Mouse (Mus musculus) midbrain, postnatal 0 days (tissue): ENCODE data around the gene Tulp1. TPM values are rescaled to one million over a fixed set of nuclear protein-coding genes. Genes with fewer than 3 reads are reported as not detected.
A peak's percentile ranks its signal among the peaks of the same experiment; 100 is the strongest.

Experiments
- ATAC-seq: fragments of 200-750 bp; cut with Nextera tagmentation; 2 replicates; pipeline ENCODE4 v1.8.0; 2017; ENCODE audit warnings: moderate number of reproducible peaks, mild to moderate bottlenecking, moderate TSS enrichment, moderate library complexity; ENCODE audit not compliant: low FRiP score
- DNase-seq: peaks from one replicate; pipeline ENCODE4 v3.0.0-alpha.2; 2015; ENCODE audit warnings: low spot score
- H3K27ac ChIP-seq: fragments of 300-500 bp; sonication (generic); 2 replicates; pipeline ENCODE4 v1.5.1; 2014; ENCODE audit warnings: low read depth, mild to moderate bottlenecking, low read length, mixed read lengths
- H3K27me3 ChIP-seq: fragments of 300-500 bp; sonication (generic); 2 replicates; pipeline ENCODE4 v1.6.1; 2014; ENCODE audit warnings: low read length, control low read depth, mixed read lengths; ENCODE audit not compliant: insufficient read depth
- H3K36me3 ChIP-seq: fragments of 300-500 bp; sonication (generic); 2 replicates; pipeline ENCODE4 v1.6.1; 2014; ENCODE audit warnings: low read length, control low read depth, mixed read lengths; ENCODE audit not compliant: insufficient read depth
- H3K4me1 ChIP-seq: fragments of 300-500 bp; sonication (generic); 2 replicates; pipeline ENCODE4 v1.6.1; 2014; ENCODE audit warnings: mild to moderate bottlenecking, control low read depth, antibody characterized with exemption, low read length, mixed read lengths; ENCODE audit not compliant: insufficient read depth
- H3K4me2 ChIP-seq: fragments of 300-500 bp; sonication (generic); 2 replicates; pipeline ENCODE4 v1.6.1; 2014; ENCODE audit warnings: low read depth, mild to moderate bottlenecking, low read length, mixed read lengths; ENCODE audit not compliant: poor library complexity, severe bottlenecking
- H3K4me3 ChIP-seq: fragments of 300-500 bp; sonication (generic); 2 replicates; pipeline ENCODE4 v1.5.1; 2014; ENCODE audit warnings: low read depth, mild to moderate bottlenecking, low read length, moderate library complexity
- H3K9ac ChIP-seq: fragments of 300-500 bp; sonication (generic); replicated peaks from 2 replicates; pipeline ENCODE4 v1.6.1; 2014; ENCODE audit warnings: mild to moderate bottlenecking, low read length, moderate library complexity, mixed read lengths; ENCODE audit not compliant: poor library complexity, severe bottlenecking
- H3K9me3 ChIP-seq: fragments of 300-500 bp; sonication (generic); 2 replicates; pipeline ENCODE4 v1.6.1; 2016; ENCODE audit warnings: low read length, control low read depth
- CTCF ChIP-seq: IDR thresholded peaks from 2 replicates; pipeline ENCODE4 v1.5.1; 2016; ENCODE audit warnings: antibody characterized with exemption, mild to moderate bottlenecking
- WGBS: fragments of 180-500 bp; shearing (Covaris S2); extraction: QIAGEN DNeasy Blood & Tissue Kit; methylation state at CpG from one replicate; pipeline ENCODE4 v1.1.7; 2014; 5-methylcytosine and 5-hydroxymethylcytosine counted together
- polyA plus RNA-seq: library from polyadenylated mRNA; unstranded; fragments of >200 nt; fragmentation: Nextera tagmentation; extraction: Ambion mirVana; gene quantifications from 2 replicates; pipeline ENCODE4 v1.2.1, GENCODE M21; 2015
- total RNA-seq: library from RNA; depleted of rRNA; stranded (reverse); fragments of >200 nt; gene quantifications from 2 replicates; pipeline ENCODE4 v1.2.3, GENCODE M21; 2014

The Tulp1 gene
- total and polyA plus RNA-seq, 2 experiments from 2014 or later, result 1.0 to 1.1 TPM

GRCm38 (mm10) chr17:28341091-28341490 is 23.9 kb downstream of the Tulp1 start:
- no peak for TF ChIP-seq CTCF
- DNase-seq (peak; percentile 73), ATAC-seq (peak; percentile 64; the same call in 1 of the 2 replicates)
- H3K27me3 ChIP-seq, result no peaks in the 10 kb centered on the region
- 10% methylated on average over 25 of the region's 26 CpGs for WGBS
- H3K9me3 ChIP-seq, result no peaks in the 10 kb centered on the region
- H3K4me3 ChIP-seq, result peak overlapping the region; percentile 13; the same call in 1 of the 2 replicates
- peak overlapping the region; percentile 48 for H3K4me2 ChIP-seq
- no peaks in the 10 kb centered on the region for H3K36me3 ChIP-seq
- H3K4me1 ChIP-seq, result no peaks in the 10 kb centered on the region
- H3K9ac ChIP-seq, result 0 out of 2 replicates have a peak overlapping the region, but pooled peaks have one; percentile 29
- no peak overlapping the region for H3K27ac ChIP-seq

DNA sequence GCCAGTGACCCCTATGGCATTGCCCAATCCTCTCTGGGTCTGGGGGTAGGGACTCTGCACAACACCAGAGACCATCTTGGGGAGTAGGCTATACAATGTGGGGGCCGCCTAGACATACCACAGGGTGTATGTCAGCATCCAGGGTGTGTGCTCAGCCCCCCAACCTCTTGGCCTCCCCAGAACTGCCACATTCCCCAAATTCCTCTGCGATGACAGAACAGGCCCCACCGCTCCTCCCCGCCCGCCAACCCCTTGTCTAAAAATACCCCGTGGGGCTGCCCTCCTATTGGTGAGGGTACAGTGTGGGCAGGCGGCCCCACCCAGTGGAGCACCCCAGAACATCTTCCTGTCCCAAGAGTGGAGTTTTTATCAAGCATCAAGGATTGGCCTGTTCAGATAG is 24.4 kb downstream of the Tulp1 start:
- no peak for ATAC-seq
- no peaks in the 10 kb centered on the region for H3K9me3 ChIP-seq
- DNase-seq, result no peak
- TF ChIP-seq CTCF, result no peak
- H3K27ac ChIP-seq, result no peak overlapping the region
- no peaks in the 10 kb centered on the region for H3K36me3 ChIP-seq
- 84% methylated on average over 7 of the region's 7 CpGs for WGBS
- H3K4me3 ChIP-seq, result no peak overlapping the region
- H3K4me1 ChIP-seq, result no peaks in the 10 kb centered on the region
- H3K9ac ChIP-seq, result 0 out of 2 replicates have a peak overlapping the region, but pooled peaks have one; percentile 29
- H3K27me3 ChIP-seq, result no peaks in the 10 kb centered on the region
- H3K4me2 ChIP-seq, result peak overlapping the region; percentile 48; the same call in 1 of the 2 replicates

GRCm38 (mm10) chr17:28337547-28337946 is 27.5 kb downstream of the Tulp1 start:
- Histone ChIP-seq H3K4me3 (no peak overlapping the region), H3K9ac (no peak overlapping the region), H3K4me2 (no peak overlapping the region), H3K9me3 (no peaks in the 10 kb centered on the region), H3K27me3 (no peaks in the 10 kb centered on the region), H3K36me3 (peaks cover under 1% of the 10 kb centered on the region; the same call in 1 of the 2 replicates), H3K27ac (no peak overlapping the region), H3K4me1 (peaks cover 3% of the 10 kb centered on the region; the same call in 1 of the 2 replicates)
- ATAC-seq (no peak), DNase-seq (no peak)
- WGBS, result 89% methylated on average over 7 of the region's 7 CpGs
- TF ChIP-seq CTCF, result no peak

DNA sequence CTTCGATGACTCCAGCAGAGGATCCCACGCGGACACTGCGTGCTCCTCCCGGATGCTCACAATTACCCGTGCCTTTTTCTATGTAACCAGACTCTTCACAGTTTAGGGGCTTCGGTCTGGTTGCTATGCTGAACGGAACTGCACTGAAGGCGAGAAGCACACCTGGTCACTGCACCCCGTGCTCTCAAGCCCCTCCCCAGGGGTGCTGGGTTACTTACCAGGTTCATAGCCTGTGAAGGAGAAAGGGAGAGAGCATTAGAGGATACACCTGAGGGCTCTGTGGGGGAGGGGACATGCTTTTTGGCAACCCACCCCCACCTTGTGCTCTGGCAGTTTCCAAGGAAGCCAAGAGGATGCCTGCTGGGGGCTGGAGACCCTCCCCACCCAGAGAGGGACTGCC is 29.8 kb downstream of the Tulp1 start:
- 74% methylated on average over 10 of the region's 10 CpGs for WGBS
- H3K9ac ChIP-seq, result no peak overlapping the region
- TF ChIP-seq CTCF, result no peak
- no peaks in the 10 kb centered on the region for H3K9me3 ChIP-seq
- no peak for DNase-seq
- no peak overlapping the region for H3K4me2 ChIP-seq
- no peak overlapping the region for H3K27ac ChIP-seq
- H3K36me3 ChIP-seq, result peaks cover 11% of the 10 kb centered on the region; the same call in 1 of the 2 replicates
- no peak for ATAC-seq
- peaks cover 3% of the 10 kb centered on the region; the same call in 1 of the 2 replicates for H3K4me1 ChIP-seq
- no peak overlapping the region for H3K4me3 ChIP-seq
- no peaks in the 10 kb centered on the region for H3K27me3 ChIP-seq

- Histone ChIP-seq H3K4me2 (peak overlapping the region; percentile 28), H3K9ac (0 out of 2 replicates have a peak overlapping the region, but pooled peaks have one; percentile 33)
Measured at GRCm38 (mm10) chr17:28332915-28333546, 32.0 kb downstream of the Tulp1 start.

More at GRCm38 (mm10) chr17:28332915-28333546, 32.0 kb downstream of the Tulp1 start:
- Histone ChIP-seq H3K9me3 (no peaks in the 10 kb centered on the region), H3K4me3 (no peak overlapping the region), H3K4me1 (peaks cover 8% of the 10 kb centered on the region; the same call in 1 of the 2 replicates), H3K27ac (no peak overlapping the region), H3K36me3 (peaks cover 15% of the 10 kb centered on the region; the same call in 1 of the 2 replicates), H3K27me3 (no peaks in the 10 kb centered on the region)
- no peak for TF ChIP-seq CTCF
- ATAC-seq (no peak), DNase-seq (no peak)
- WGBS, result 74% methylated on average over 31 of the region's 31 CpGs
